Mouse (Mus musculus) G1E (cell line): Measurements from ENCODE around the gene Cep295nl. TPM values are rescaled to one million over a fixed set of nuclear protein-coding genes. Genes with fewer than 3 reads are reported as not detected.

ENCODE experiments used
- ATAC-seq: 2 replicates; pipeline ENCODE4 v1.8.0; 2016; ENCODE audit warnings: mild to moderate bottlenecking; ENCODE audit not compliant: insufficient number of reproducible peaks, poor library complexity, low FRiP score, severe bottlenecking; ENCODE audit errors: extremely low read depth
- DNase-seq: peaks from one replicate; pipeline ENCODE4 v3.0.0; 2012; ENCODE audit warnings: low spot score
- H3K27me3 ChIP-seq: 2 replicates; pipeline ENCODE4 v1.6.1; 2012; ENCODE audit warnings: mild to moderate bottlenecking, low read length, inconsistent platforms; ENCODE audit not compliant: insufficient read depth
- H3K36me3 ChIP-seq: replicated peaks from 2 replicates; pipeline ENCODE3; 2012; ENCODE audit warnings: mild to moderate bottlenecking, inconsistent platforms
- H3K4me1 ChIP-seq: 2 replicates; pipeline ENCODE4 v1.6.1; 2012; ENCODE audit warnings: low read depth, low read length, inconsistent platforms, mixed read lengths; ENCODE audit not compliant: insufficient read depth
- H3K4me3 ChIP-seq: 2 replicates; pipeline ENCODE4 v1.5.1; 2012; ENCODE audit warnings: low read depth, mild to moderate bottlenecking, inconsistent platforms, low read length, moderate library complexity, mixed read lengths
- H3K9me3 ChIP-seq: replicated peaks from 2 replicates; pipeline ENCODE4 v1.6.1; 2012; ENCODE audit warnings: inconsistent platforms
- CTCF ChIP-seq: IDR thresholded peaks from 2 replicates; pipeline ENCODE4 v1.5.1; 2012; ENCODE audit warnings: low read depth, low read length, inconsistent platforms, mixed read lengths
- GATA1 ChIP-seq: IDR thresholded peaks from 2 replicates; pipeline ENCODE4 v1.6.1; 2012; ENCODE audit warnings: borderline replicate concordance, low read length, inconsistent platforms, mixed read lengths
- GATA2 ChIP-seq: IDR thresholded peaks from 2 replicates; pipeline ENCODE4 v1.6.1; 2012; ENCODE audit warnings: low read depth, low read length, inconsistent platforms, borderline replicate concordance
- POLR2AphosphoS5 ChIP-seq: IDR thresholded peaks from 2 replicates; pipeline ENCODE4 v1.6.1; 2012; ENCODE audit warnings: low read depth, low read length, inconsistent platforms; ENCODE audit not compliant: insufficient replicate concordance
- TAL1 ChIP-seq: conservative IDR thresholded peaks from 2 replicates; pipeline ENCODE4 v1.6.1; 2012; ENCODE audit warnings: low read depth, low read length, inconsistent platforms, mixed read lengths
- polyA plus RNA-seq: library from polyadenylated mRNA; stranded (reverse); fragments of >175 nt; gene quantifications from 2 replicates; pipeline ENCODE4 v1.2.3, GENCODE M21; 2012
- total RNA-seq, 2 experiments: library from RNA; stranded (forward) in 1 of 2; stranded (reverse) in 1 of 2; fragments of 200-1000 nt in 1 of 2; fragments of >200 nt in 1 of 2; fragmentation: Nextera tagmentation in 1 of 2; gene quantifications; 2 replicates each; pipeline ENCODE4 v1.2.3; 2014 to 2017

Cep295nl gene
- total and polyA plus RNA-seq, 3 experiments = 0.11 TPM; not detected in 2

DNA sequence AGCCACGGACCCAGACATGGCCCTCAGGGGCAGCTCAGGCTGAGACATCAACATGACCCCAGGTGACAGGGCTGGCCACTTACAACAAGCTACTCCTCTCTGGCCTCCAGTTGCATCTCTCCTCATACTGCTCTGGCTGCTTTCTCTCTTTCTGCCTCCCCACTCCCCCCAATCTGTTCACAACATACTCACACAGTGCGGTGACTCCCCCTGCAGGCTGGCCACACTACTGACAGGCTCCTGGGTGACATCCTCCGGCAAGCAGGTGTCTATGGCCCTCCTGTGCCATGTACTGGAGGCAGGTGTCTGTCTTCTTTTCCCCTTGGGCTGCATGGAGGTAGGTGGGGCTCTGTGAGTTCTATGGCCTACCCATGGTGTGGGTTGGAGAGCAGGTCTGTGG, 44.3 kb downstream of the Cep295nl start:
- Histone ChIP-seq H3K9me3 (no peaks in the 10 kb centered on the region), H3K4me1 (no peaks in the 10 kb centered on the region), H3K27me3 (peaks cover 57% of the 10 kb centered on the region), H3K36me3 (no peaks in the 10 kb centered on the region), H3K4me3 (no peak overlapping the region)
- no peak for ATAC-seq
- DNase-seq = no peak
- no peak for TF ChIP-seq TAL1
- TF ChIP-seq GATA2 = no peak
- TF ChIP-seq POLR2AphosphoS5 = no peak
- TF ChIP-seq CTCF = no peak
- no peak for TF ChIP-seq GATA1

DNA sequence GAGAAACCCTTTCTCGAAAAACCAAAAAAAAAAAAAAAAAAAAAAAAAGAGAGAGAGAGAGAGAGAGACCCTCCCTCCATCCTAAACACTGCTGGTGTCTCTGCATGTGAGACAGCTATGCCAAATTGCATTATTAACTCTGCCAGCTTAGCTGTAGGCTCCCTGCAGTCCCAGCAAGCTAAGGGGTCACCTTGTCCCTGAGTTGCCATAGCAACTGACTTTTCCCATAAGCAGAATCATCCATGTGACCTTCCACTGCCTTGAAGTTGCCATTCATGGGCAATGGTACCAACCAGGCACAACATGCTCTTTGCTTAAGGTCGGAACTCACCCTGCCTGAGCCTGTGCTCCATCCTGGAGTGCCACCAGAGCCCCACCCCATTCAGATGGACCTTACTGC, 47.3 kb downstream of the Cep295nl start:
- DNase-seq = no peak
- H3K36me3 ChIP-seq = no peaks in the 10 kb centered on the region
- TF ChIP-seq TAL1 = no peak
- TF ChIP-seq POLR2AphosphoS5 = no peak
- no peak for TF ChIP-seq CTCF
- TF ChIP-seq GATA1 = no peak
- no peak for TF ChIP-seq GATA2

DNA sequence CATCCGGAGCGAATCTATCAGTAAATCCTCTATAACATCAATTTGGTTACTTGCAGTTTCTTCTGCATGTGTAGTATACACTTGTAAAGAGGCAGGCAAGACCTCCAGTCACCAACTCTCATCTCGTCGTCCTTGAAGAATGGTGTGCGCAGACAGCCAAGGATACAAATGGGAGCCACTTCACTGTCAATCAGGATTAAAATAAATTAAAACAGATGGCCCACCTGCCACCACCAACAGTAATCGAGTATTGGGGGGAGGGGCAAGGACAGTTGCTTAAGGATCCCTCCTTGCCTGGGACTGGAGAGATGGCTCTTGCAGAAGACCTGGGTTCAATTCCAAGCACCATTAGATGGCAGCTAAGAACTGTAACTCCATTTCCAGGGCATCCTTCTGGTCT, 49.6 kb downstream of the Cep295nl start:
- H3K9me3 ChIP-seq = no peaks in the 10 kb centered on the region
- H3K27me3 ChIP-seq = peaks cover 28% of the 10 kb centered on the region; the same call in 1 of the 2 replicates
- no peak for DNase-seq
- no peak overlapping the region for H3K4me3 ChIP-seq
- TF ChIP-seq TAL1 (no peak), GATA1 (no peak), CTCF (no peak), GATA2 (no peak), POLR2AphosphoS5 (no peak)
- peaks cover 7% of the 10 kb centered on the region for H3K36me3 ChIP-seq
- H3K4me1 ChIP-seq = peaks cover 27% of the 10 kb centered on the region
- no peak for ATAC-seq

More for the DNA sequence above, 47.3 kb downstream of the Cep295nl start:
- no peak for ATAC-seq
- Histone ChIP-seq H3K27me3 (peaks cover 36% of the 10 kb centered on the region), H3K4me3 (no peak overlapping the region), H3K4me1 (peaks cover 9% of the 10 kb centered on the region), H3K9me3 (no peaks in the 10 kb centered on the region)

DNA sequence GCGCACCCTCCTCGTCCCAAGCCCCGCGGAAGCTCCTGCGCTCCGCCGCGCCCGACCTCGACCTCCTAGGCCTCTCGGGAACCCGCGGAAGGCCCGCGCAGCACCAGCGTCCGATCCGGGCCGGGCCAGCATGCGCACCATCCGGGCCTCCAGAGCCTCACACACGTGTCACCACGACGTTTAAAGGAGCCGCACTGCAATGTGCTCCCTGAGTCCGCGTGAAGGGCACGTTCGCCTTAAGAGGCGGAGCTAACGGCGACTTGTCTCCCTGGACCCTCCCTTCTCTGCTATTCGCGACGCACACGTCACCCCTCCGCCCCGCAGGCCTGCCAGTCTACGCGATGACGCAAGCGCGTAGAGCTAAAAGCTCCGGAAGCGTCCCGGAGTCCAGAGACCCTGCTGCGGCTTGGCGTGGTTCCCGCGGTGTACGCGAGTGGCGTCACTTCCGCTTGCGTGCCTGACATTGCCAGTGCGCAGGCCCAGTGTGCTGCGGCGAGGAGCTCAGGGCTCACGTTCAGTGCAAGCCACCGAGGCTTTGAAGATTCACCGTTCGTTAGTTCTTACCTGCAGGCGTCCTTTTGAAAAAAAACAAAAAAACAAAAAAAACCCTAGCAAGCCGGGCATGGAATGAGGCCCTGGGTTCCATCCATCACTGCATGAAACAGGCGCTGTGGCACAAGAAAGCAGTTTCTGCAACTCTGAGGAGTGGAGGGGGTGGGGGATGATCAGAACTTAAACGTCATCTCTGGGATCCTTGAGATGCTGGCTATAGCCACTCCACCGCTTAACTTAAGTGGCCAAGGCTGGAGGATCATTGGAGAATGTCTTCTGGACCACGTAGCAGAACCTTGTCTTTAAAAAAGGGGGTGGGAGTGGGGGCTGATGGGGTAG, 52.1 kb downstream of the Cep295nl start, which contains the start of gene Usp36:
Gene Usp36 (minus strand): TSS at position 246 of the 891 bp plus-strand sequence.
- Histone ChIP-seq H3K36me3 (peaks cover 31% of the 10 kb centered on the region), H3K27me3 (peaks cover 8% of the 10 kb centered on the region; the same call in 1 of the 2 replicates), H3K9me3 (no peaks in the 10 kb centered on the region), H3K4me3 (peak within 1 kb of the TSS; percentile 99), H3K4me1 (peaks cover 40% of the 10 kb centered on the region)
- DNase-seq (peak; percentile 94), ATAC-seq (peak; percentile 97)
- TF ChIP-seq CTCF (no peak), POLR2AphosphoS5 (no peak), TAL1 (no peak), GATA1 (no peak), GATA2 (no peak)

DNA sequence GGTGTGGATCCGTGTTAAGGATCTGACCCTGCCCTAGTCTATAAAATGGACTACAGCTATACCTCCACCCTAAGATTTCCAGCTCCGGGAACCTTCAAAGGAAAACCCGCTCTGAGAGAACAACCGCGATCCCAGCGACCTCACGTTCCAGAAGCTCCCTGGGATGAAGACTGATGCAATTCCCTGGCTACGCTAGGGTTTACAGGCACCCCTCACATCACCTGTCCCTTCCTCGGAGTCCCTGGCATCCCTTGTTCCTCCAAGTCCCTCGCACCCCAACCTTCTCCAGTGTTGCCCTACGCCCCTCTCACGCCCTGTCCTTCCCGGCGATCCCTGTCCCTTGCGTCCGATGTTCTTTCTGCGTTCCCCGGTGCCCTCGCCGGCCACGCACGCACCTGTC, 52.7 kb downstream of the Cep295nl start:
- no peaks in the 10 kb centered on the region for H3K9me3 ChIP-seq
- DNase-seq (no peak), ATAC-seq (no peak)
- H3K27me3 ChIP-seq = peaks cover 6% of the 10 kb centered on the region; the same call in 1 of the 2 replicates
- TF ChIP-seq TAL1 (no peak), GATA1 (no peak), POLR2AphosphoS5 (no peak), CTCF (no peak), GATA2 (no peak)
- H3K4me1 ChIP-seq = peaks cover 43% of the 10 kb centered on the region
- H3K36me3 ChIP-seq = peaks cover 38% of the 10 kb centered on the region
- H3K4me3 ChIP-seq = peak overlapping the region; percentile 99

DNA sequence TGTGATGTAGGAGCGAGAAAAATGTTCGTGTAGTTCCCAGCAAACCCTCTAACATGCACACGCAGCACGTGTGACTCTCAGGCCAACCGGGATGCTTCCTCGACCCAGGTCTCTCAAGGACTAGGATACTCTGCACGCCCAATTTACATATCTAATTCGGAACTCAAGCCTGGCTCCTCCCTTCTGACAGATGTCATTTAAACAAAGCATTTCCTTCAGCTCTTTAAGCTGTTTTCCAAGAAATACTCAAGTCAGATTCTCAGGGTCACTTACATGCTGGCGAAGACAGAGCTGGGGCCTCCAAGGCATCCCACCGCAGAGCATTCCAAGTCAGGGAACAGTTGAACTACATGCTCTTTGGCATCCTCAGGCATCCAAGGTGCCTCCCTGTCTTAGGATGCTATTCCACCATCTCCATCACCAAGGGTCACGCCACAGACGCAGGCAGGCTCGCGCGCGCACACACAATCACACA, 53.2 kb downstream of the Cep295nl start:
- no peak for ATAC-seq

More for the DNA sequence above, 53.2 kb downstream of the Cep295nl start:
- Histone ChIP-seq H3K27me3 (peaks cover 4% of the 10 kb centered on the region; the same call in 1 of the 2 replicates), H3K4me1 (peaks cover 43% of the 10 kb centered on the region), H3K9me3 (no peaks in the 10 kb centered on the region), H3K36me3 (peaks cover 43% of the 10 kb centered on the region), H3K4me3 (peak overlapping the region; percentile 99)
- peak; percentile 39 for DNase-seq
- no peak for TF ChIP-seq GATA2
- no peak for TF ChIP-seq CTCF
- TF ChIP-seq POLR2AphosphoS5 = no peak
- TF ChIP-seq GATA1 = no peak
- TF ChIP-seq TAL1 = no peak
